Mouse (Mus musculus): ENCODE measurements around the gene Fam25c. TPM values are rescaled to one million over a fixed set of nuclear protein-coding genes. Genes with fewer than 3 reads are reported as not detected.

The Fam25c gene
- total RNA-seq, 2 experiments from 2014 or later = not detected

DNA sequence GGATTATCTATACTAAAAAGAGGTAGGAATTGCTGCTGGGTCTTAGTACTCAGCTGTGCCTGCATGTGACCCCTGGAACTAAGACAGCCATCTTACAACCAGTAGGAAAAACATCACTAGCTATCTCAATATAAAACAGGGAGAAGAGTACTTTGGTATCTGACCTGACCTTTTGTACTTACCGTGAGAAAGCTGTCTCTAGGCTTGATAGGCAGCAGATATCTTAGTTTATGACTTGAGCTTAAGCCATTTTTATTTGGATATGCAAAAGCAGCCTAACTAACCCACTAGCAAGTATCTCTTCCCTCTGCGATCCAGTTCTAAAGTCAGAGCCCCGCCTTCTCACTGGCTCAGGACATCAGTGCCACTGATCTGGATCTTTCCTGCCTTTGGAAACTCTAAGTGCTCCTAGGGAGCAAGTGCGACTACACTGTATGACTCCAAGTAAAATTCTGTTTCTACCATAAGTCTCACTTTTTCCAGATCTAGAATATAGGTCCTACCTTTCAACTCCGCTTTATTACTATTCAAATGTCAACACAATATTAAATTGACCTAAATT, 52.5 kb downstream of the Fam25c start:
- ATAC-seq (replicated peaks; ENCODE audit: low FRiP score, poor library complexity, severe bottlenecking) = no peak

Other genes with a start within 250 kb of the Fam25c start
- not detected in 2 replicates for gene Npy4r, start 202.9 kb downstream of the Fam25c start, total RNA-seq (2015; ENCODE audit: low replicate concordance)
- gene Npy4r, start 202.9 kb downstream of the Fam25c start, total RNA-seq (2017; ENCODE audit: low replicate concordance) = not detected in 2 replicates
- gene Gprin2, start 153.8 kb downstream of the Fam25c start, total RNA-seq (2015; ENCODE audit: low replicate concordance) = not detected in 2 replicates
- not detected in 2 replicates for gene Gprin2, start 153.8 kb downstream of the Fam25c start, total RNA-seq (2017; ENCODE audit: low replicate concordance)
- gene Syt15, start 135.8 kb downstream of the Fam25c start, total RNA-seq (2015; ENCODE audit: low replicate concordance) = not detected in 2 replicates
- not detected in 2 replicates for gene Syt15, start 135.8 kb downstream of the Fam25c start, total RNA-seq (2017; ENCODE audit: low replicate concordance)
- 0.42 and 6.5 TPM in 2 replicates for gene Shld2, start 44.9 kb downstream of the Fam25c start, total RNA-seq (2015; ENCODE audit: low replicate concordance)
- 0.83 and 6.9 TPM in 2 replicates for gene Shld2, start 44.9 kb downstream of the Fam25c start, total RNA-seq (2017; ENCODE audit: low replicate concordance)
- 38.6 and 46.5 TPM in 2 replicates for gene Glud1, start 44.7 kb downstream of the Fam25c start, total RNA-seq (2015; ENCODE audit: low replicate concordance)
- 16.0 and 21.9 TPM in 2 replicates for gene Glud1, start 44.7 kb downstream of the Fam25c start, total RNA-seq (2017; ENCODE audit: low replicate concordance)
- gene Sncg, start 19.4 kb upstream of the Fam25c start, total RNA-seq (2015; ENCODE audit: low replicate concordance) = not detected in 2 replicates
- gene Sncg, start 19.4 kb upstream of the Fam25c start, total RNA-seq (2017; ENCODE audit: low replicate concordance) = not detected in 2 replicates
- not detected in 2 replicates for gene Mmrn2, start 20.0 kb upstream of the Fam25c start, total RNA-seq (2015; ENCODE audit: low replicate concordance)
- 0.26 TPM in 1 of 2 replicates, not detected in the other for gene Mmrn2, start 20.0 kb upstream of the Fam25c start, total RNA-seq (2017; ENCODE audit: low replicate concordance)
- 0.84 and 1.4 TPM in 2 replicates for gene Bmpr1a, start 147.9 kb upstream of the Fam25c start, total RNA-seq (2015; ENCODE audit: low replicate concordance)
- gene Bmpr1a, start 147.9 kb upstream of the Fam25c start, total RNA-seq (2017; ENCODE audit: low replicate concordance) = 1.2 TPM in 1 of 2 replicates, not detected in the other
- gene 9230112D13Rik, start 167.4 kb upstream of the Fam25c start, total RNA-seq (2015; ENCODE audit: low replicate concordance) = not detected in 2 replicates
- gene 9230112D13Rik, start 167.4 kb upstream of the Fam25c start, total RNA-seq (2017; ENCODE audit: low replicate concordance) = not detected in 2 replicates
- gene Ldb3, start 233.2 kb upstream of the Fam25c start, total RNA-seq (2015; ENCODE audit: low replicate concordance) = not detected in 2 replicates
- gene Ldb3, start 233.2 kb upstream of the Fam25c start, total RNA-seq (2017; ENCODE audit: low replicate concordance) = not detected in 2 replicates
- not detected in 2 replicates for gene Opn4, start 244.7 kb upstream of the Fam25c start, total RNA-seq (2015; ENCODE audit: low replicate concordance)
- not detected in 2 replicates for gene Opn4, start 244.7 kb upstream of the Fam25c start, total RNA-seq (2017; ENCODE audit: low replicate concordance)

Measured in erythroid progenitor cell, adult 5-6 weeks (primary cell).